Mouse (Mus musculus) myocyte (in vitro differentiated cells): ENCODE results near the gene Apln. TPM values are rescaled to one million over a fixed set of nuclear protein-coding genes. Genes with fewer than 3 reads are reported as not detected.

Experiments used
- H3K27me3 ChIP-seq: one replicate; pipeline ENCODE4 v1.6.1; 2011; ENCODE audit not compliant: control insufficient read depth, insufficient read depth, insufficient read length
- H3K36me3 ChIP-seq: one replicate; pipeline ENCODE4 v1.6.1; 2011; ENCODE audit not compliant: control insufficient read depth, insufficient read depth
- H3K4me2 ChIP-seq: one replicate; pipeline ENCODE4 v1.6.1; 2011; ENCODE audit warnings: low read depth, control low read depth
- H3K4me3 ChIP-seq: one replicate; pipeline ENCODE4 v1.5.1; 2011; ENCODE audit warnings: mild to moderate bottlenecking, control low read depth, moderate library complexity
- H3K79me2 ChIP-seq: one replicate; pipeline ENCODE4 v1.6.1; 2011; ENCODE audit not compliant: control insufficient read depth, insufficient read depth
- H3ac ChIP-seq: one replicate; pipeline ENCODE4 v1.6.1; 2011; ENCODE audit not compliant: control insufficient read depth, insufficient read length
- CEBPB ChIP-seq: IDR thresholded peaks from 2 replicates; pipeline ENCODE4 v1.6.1; 2011; ENCODE audit warnings: mild to moderate bottlenecking, moderate library complexity; ENCODE audit not compliant: poor library complexity, insufficient read depth, severe bottlenecking
- E2F4 ChIP-seq: IDR thresholded peaks from one replicate; pipeline ENCODE4 v1.6.1; 2011; ENCODE audit warnings: mild to moderate bottlenecking, control low read depth, moderate library complexity; ENCODE audit not compliant: insufficient read depth
- MAX ChIP-seq: IDR thresholded peaks from one replicate; pipeline ENCODE4 v1.6.1; 2011; ENCODE audit warnings: low read depth, mild to moderate bottlenecking, control low read depth
- MYOD1 ChIP-seq, 3 experiments: IDR thresholded peaks; one replicate each; pipeline ENCODE4 v1.6.1; 2011; ENCODE audit warnings: control low read depth in 2 of 3, low read depth in 2 of 3, mild to moderate bottlenecking in 2 of 3, moderate library complexity in 1 of 3; ENCODE audit not compliant: insufficient read length in 2 of 3, control insufficient read depth in 1 of 3
- MYOG ChIP-seq, 3 experiments: IDR thresholded peaks; one replicate each; pipeline ENCODE4 v1.6.1; 2011; ENCODE audit warnings: control low read depth in 2 of 3, low read depth in 2 of 3, mild to moderate bottlenecking in 2 of 3; ENCODE audit not compliant: insufficient read length in 2 of 3, control insufficient read depth in 1 of 3, insufficient read depth in 1 of 3
- POLR2A ChIP-seq: IDR thresholded peaks from one replicate; pipeline ENCODE4 v1.6.1; 2011; ENCODE audit warnings: low read depth, mild to moderate bottlenecking, control low read depth, moderate library complexity; ENCODE audit not compliant: insufficient read length
- POLR2AphosphoS2 ChIP-seq: IDR thresholded peaks from one replicate; pipeline ENCODE4 v1.6.1; 2011; ENCODE audit warnings: low read depth, control low read depth; ENCODE audit not compliant: insufficient read length
- REST ChIP-seq: IDR thresholded peaks from one replicate; pipeline ENCODE4 v1.6.1; 2011; ENCODE audit warnings: mild to moderate bottlenecking, control low read depth, moderate library complexity; ENCODE audit not compliant: insufficient read depth, insufficient read length
- SRF ChIP-seq: IDR thresholded peaks from one replicate; pipeline ENCODE4 v1.6.1; 2011; ENCODE audit warnings: low read depth; ENCODE audit not compliant: control insufficient read depth, insufficient read length
- TCF12 ChIP-seq: IDR thresholded peaks from one replicate; pipeline ENCODE4 v1.6.1; 2011; ENCODE audit warnings: mild to moderate bottlenecking, control low read depth; ENCODE audit not compliant: poor library complexity, insufficient read depth, severe bottlenecking
- TCF3 ChIP-seq: IDR thresholded peaks from one replicate; pipeline ENCODE4 v1.6.1; 2011; ENCODE audit warnings: low read depth, control low read depth; ENCODE audit not compliant: insufficient read length
- USF1 ChIP-seq: IDR thresholded peaks from one replicate; pipeline ENCODE4 v1.6.1; 2011; ENCODE audit warnings: low read depth, mild to moderate bottlenecking, control low read depth, moderate library complexity
- polyA plus RNA-seq: library from polyadenylated mRNA; unstranded; fragments of >200 nt; fragmentation: generic; extraction: Trizol; gene quantifications from one replicate; pipeline ENCODE4 v1.2.1, GENCODE M21; 2012; ENCODE audit warnings: missing spikeins

Gene Apln
- polyA plus RNA-seq, 1 experiment, result 2.4 TPM

- H3ac ChIP-seq, result no peak overlapping the region
- TF ChIP-seq SRF (no peak), CEBPB (no peak), TCF12 (no peak), USF1 (no peak), POLR2AphosphoS2 (no peak), MYOD1 (IDR thresholded peaks at IDR 0.05; ENCODE audit: control insufficient read depth in 1 of 3, insufficient read length in 2 of 3, low read depth in 2 of 3) (no peak), E2F4 (no peak), TCF3 (no peak)
Observed at GRCm38 (mm10) chrX:48071961-48072360, 37.3 kb upstream of the Apln start.

DNA sequence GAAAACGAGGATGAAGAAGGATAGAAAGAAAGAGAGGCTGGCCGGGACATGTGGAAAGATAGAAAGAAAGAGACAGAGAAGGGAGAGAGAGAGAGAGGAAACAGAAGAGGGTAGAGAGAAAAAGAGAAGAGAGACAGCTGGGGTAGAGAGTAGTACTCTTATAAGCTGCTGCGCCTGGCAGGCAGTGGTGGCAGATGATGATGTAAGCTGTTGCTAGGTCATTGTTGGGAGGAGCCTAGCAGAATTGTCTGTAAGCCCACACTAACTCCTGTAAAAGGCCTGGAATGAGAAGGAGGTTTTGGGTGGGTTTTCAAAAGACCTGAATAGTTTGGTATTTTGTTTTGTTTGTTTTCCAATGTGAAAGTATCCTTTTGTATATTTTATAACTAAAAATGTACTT is 32.2 kb upstream of the Apln start:
- no peak overlapping the region for H3K4me3 ChIP-seq
- H3K4me2 ChIP-seq, result no peak overlapping the region
- H3K79me2 ChIP-seq, result no peaks in the 10 kb centered on the region
- no peak overlapping the region for H3ac ChIP-seq
- H3K36me3 ChIP-seq, result no peaks in the 10 kb centered on the region
- TF ChIP-seq E2F4 (no peak), SRF (no peak), USF1 (no peak), POLR2AphosphoS2 (no peak), TCF12 (no peak), MYOD1 (IDR thresholded peaks at IDR 0.05; ENCODE audit: control insufficient read depth in 1 of 3, insufficient read length in 2 of 3, low read depth in 2 of 3) (no peak), TCF3 (no peak)
- H3K27me3 ChIP-seq, result no peaks in the 10 kb centered on the region

More at GRCm38 (mm10) chrX:48071961-48072360, 37.3 kb upstream of the Apln start:
- Histone ChIP-seq H3K4me2 (no peak overlapping the region), H3K79me2 (no peaks in the 10 kb centered on the region), H3K4me3 (no peak overlapping the region), H3K27me3 (no peaks in the 10 kb centered on the region), H3K36me3 (no peaks in the 10 kb centered on the region)

- Histone ChIP-seq H3K4me3 (no peak overlapping the region), H3ac (no peak overlapping the region), H3K27me3 (no peaks in the 10 kb centered on the region), H3K36me3 (no peaks in the 10 kb centered on the region), H3K4me2 (no peak overlapping the region), H3K79me2 (no peaks in the 10 kb centered on the region)
- TF ChIP-seq MYOD1 (IDR thresholded peaks at IDR 0.05; ENCODE audit: control insufficient read depth in 1 of 3, insufficient read length in 2 of 3, low read depth in 2 of 3), result no peak
- no peak for TF ChIP-seq REST
- no peak for TF ChIP-seq E2F4
- no peak for TF ChIP-seq CEBPB
- no peak for TF ChIP-seq SRF
- TF ChIP-seq POLR2AphosphoS2, result no peak
Observed at GRCm38 (mm10) chrX:48064166-48064853, 29.7 kb upstream of the Apln start.

GRCm38 (mm10) chrX:48062481-48062880 is 27.8 kb upstream of the Apln start:
- H3K4me3 ChIP-seq, result no peak overlapping the region
- no peaks in the 10 kb centered on the region for H3K27me3 ChIP-seq
- TF ChIP-seq SRF, result no peak
- no peak for TF ChIP-seq MYOG (IDR thresholded peaks at IDR 0.05; ENCODE audit: control insufficient read depth in 1 of 3, insufficient read depth in 1 of 3, insufficient read length in 2 of 3, low read depth in 2 of 3)
- no peak for TF ChIP-seq CEBPB
- TF ChIP-seq POLR2A, result no peak
- no peak for TF ChIP-seq USF1
- no peak for TF ChIP-seq REST
- no peak for TF ChIP-seq TCF12
- no peak for TF ChIP-seq MAX
- no peak for TF ChIP-seq E2F4
- H3ac ChIP-seq, result no peak overlapping the region
- H3K36me3 ChIP-seq, result no peaks in the 10 kb centered on the region
- no peaks in the 10 kb centered on the region for H3K79me2 ChIP-seq
- no peak overlapping the region for H3K4me2 ChIP-seq

- peak overlapping the region; percentile 72 for H3K4me2 ChIP-seq
- no peak overlapping the region for H3ac ChIP-seq
- peak; percentile 34 for TF ChIP-seq POLR2A
- no peak for TF ChIP-seq POLR2AphosphoS2
- peak overlapping the region; percentile 19 for H3K4me3 ChIP-seq
- H3K27me3 ChIP-seq, result no peaks in the 10 kb centered on the region
- H3K79me2 ChIP-seq, result no peaks in the 10 kb centered on the region
- no peaks in the 10 kb centered on the region for H3K36me3 ChIP-seq
Observed at GRCm38 (mm10) chrX:48054186-48055015, 19.7 kb upstream of the Apln start.
